Comparison of ENCODE assay signal across 13 mouse cellular contexts in genomic region chr2:170037346-170037745, GRCm38 (mm10).
DNase-seq lines count a peak whose midpoint lies in the region; ATAC-seq and TF ChIP-seq lines count a peak whose summit lies in the region.
"Had no signal": no experiment of that assay in that cellular context is flagged by ENCODE, and none has a peak within 500 bp of the region (broad histone marks: within the 10 kb centered on the region; RNA-seq: fewer than 3 reads in every experiment).

No protein-coding gene starts in this region.

- H3K27me3 ChIP-seq in E14TG2a.4 (ENCODE audit: insufficient read depth, low read length): peaks cover 3% of the 10 kb centered on the region; the same call in 1 of the 2 replicates
- no peaks in the 10 kb centered on the region for H3K27me3 ChIP-seq in hindbrain, embryonic 16.5 days (replicated peaks; ENCODE audit: control insufficient read depth, insufficient read depth, low read length)
- no peaks in the 10 kb centered on the region for H3K27me3 ChIP-seq in heart, adult 2 months (ENCODE audit: control insufficient read depth, insufficient read depth, low read length)
- H3K27me3 ChIP-seq: embryonic facial prominence, embryonic 12.5 days had no signal

- DNase-seq in layer of hippocampus, postnatal 14 days (ENCODE audit: low spot score in 2 of 2): peak; percentile 21 to 30
- DNase-seq in layer of hippocampus, adult 9-10 months (ENCODE audit: low spot score): no peak
- DNase-seq in ES-E14 (ENCODE audit: low read depth, low spot score): no peak
- no peak for DNase-seq in heart, adult 2 months
- no peak for DNase-seq in T-cell, adult 2 months (ENCODE audit: low spot score)
- DNase-seq: cerebellum, adult 18-20 months; heart, postnatal 36 days had no signal

- H3K36me3 ChIP-seq in E14TG2a.4 (ENCODE audit: insufficient read depth, low read length) (no peaks in the 10 kb centered on the region), ES-E14 (ENCODE audit: control insufficient read depth, insufficient read depth, low read length, poor library complexity, severe bottlenecking) (no peaks in the 10 kb centered on the region)
- no peaks in the 10 kb centered on the region for H3K36me3 ChIP-seq in hindbrain, embryonic 16.5 days (ENCODE audit: control insufficient read depth, insufficient read depth, low read length)
- no peaks in the 10 kb centered on the region for H3K36me3 ChIP-seq in heart, adult 2 months (ENCODE audit: control insufficient read depth, insufficient read depth, low read length)
- H3K36me3 ChIP-seq: embryonic facial prominence, embryonic 12.5 days had no signal

- H3K27ac ChIP-seq in ES-E14 (ENCODE audit: insufficient read depth, low read depth, low read length, poor library complexity, severe bottlenecking): no peak overlapping the region
- no peak overlapping the region for H3K27ac ChIP-seq in hindbrain, embryonic 16.5 days (ENCODE audit: low read depth, low read length)
- H3K27ac ChIP-seq in heart, adult 2 months: no peak overlapping the region
- H3K27ac ChIP-seq: embryonic facial prominence, embryonic 12.5 days; liver, embryonic 14.5 days; macrophage; stomach, postnatal 0 days had no signal

- H3K4me3 ChIP-seq in E14TG2a.4 (replicated peaks; ENCODE audit: low read length) (peak overlapping the region; percentile 35; the same call in 1 of the 2 replicates), ES-E14 (ENCODE audit: insufficient read depth in 1 of 2, low read depth in 1 of 2, low read length in 2 of 2, poor library complexity in 1 of 2, severe bottlenecking in 1 of 2) (no peak overlapping the region)
- no peak overlapping the region; the same call in 1 of the 2 replicates for H3K4me3 ChIP-seq in hindbrain, embryonic 16.5 days (ENCODE audit: low read length)
- H3K4me3 ChIP-seq in heart, adult 2 months: no peak overlapping the region
- H3K4me3 ChIP-seq: embryonic facial prominence, embryonic 12.5 days had no signal

- no peak for TF ChIP-seq EP300 in heart, adult 2 months (IDR thresholded peaks at IDR 0.05; ENCODE audit: insufficient read depth, low read depth, low read length)

- H3K4me2 ChIP-seq in hindbrain, embryonic 16.5 days (ENCODE audit: low read length): peak overlapping the region; percentile 38
- H3K4me2 ChIP-seq: embryonic facial prominence, embryonic 12.5 days had no signal

- intact Hi-C loops in heart, adult 2 months (cut with DNase I): no loop called here

- TF ChIP-seq POLR2A in heart, adult 2 months (IDR thresholded peaks at IDR 0.05; ENCODE audit: insufficient read depth, low read depth, low read length): no peak

- H3K9ac ChIP-seq in ES-E14 (ENCODE audit: insufficient read depth, low read depth, low read length, poor library complexity, severe bottlenecking): peak overlapping the region; percentile 20; the same call in 1 of the 2 replicates
- no peak overlapping the region for H3K9ac ChIP-seq in hindbrain, embryonic 16.5 days (ENCODE audit: low read depth, low read length)
- no peak overlapping the region for H3K9ac ChIP-seq in heart, adult 2 months (ENCODE audit: low read depth, low read length)
- H3K9ac ChIP-seq: embryonic facial prominence, embryonic 12.5 days; liver, embryonic 14.5 days had no signal

- TF ChIP-seq CTCF in E14TG2a.4 (conservative IDR thresholded peaks at IDR 0.05; ENCODE audit: low read length): no peak
- no peak for TF ChIP-seq CTCF in heart, adult 2 months (IDR thresholded peaks at IDR 0.05)

- ATAC-seq in hindbrain, embryonic 16.5 days: peak; percentile 22; the same call in 1 of the 2 replicates

- no peaks in the 10 kb centered on the region for H3K79me2 ChIP-seq in heart, adult 2 months (replicated peaks; ENCODE audit: control insufficient read depth, insufficient read depth, low read length)

- H3K4me1 ChIP-seq in E14TG2a.4 (replicated peaks; ENCODE audit: low read depth, low read length): peaks cover 58% of the 10 kb centered on the region
- peaks cover 7 to 10% of the 10 kb centered on the region in 2 experiments for H3K4me1 ChIP-seq in ES-E14 (ENCODE audit: control insufficient read depth in 2 of 2, insufficient read depth in 2 of 2, low read length in 2 of 2, poor library complexity in 1 of 2)
- H3K4me1 ChIP-seq in hindbrain, embryonic 16.5 days (ENCODE audit: control insufficient read depth, insufficient read depth, low read depth, low read length): peaks cover 9% of the 10 kb centered on the region
- peaks cover 2% of the 10 kb centered on the region for H3K4me1 ChIP-seq in heart, adult 2 months (ENCODE audit: control insufficient read depth, insufficient read depth, low read length)

- H3K9me3 ChIP-seq in E14TG2a.4 (ENCODE audit: low read length): no peaks in the 10 kb centered on the region
- no peaks in the 10 kb centered on the region for H3K9me3 ChIP-seq in ES-E14 (ENCODE audit: control insufficient read depth, insufficient read depth, low read depth, low read length)
- no peaks in the 10 kb centered on the region for H3K9me3 ChIP-seq in hindbrain, embryonic 16.5 days (ENCODE audit: control insufficient read depth, low read length)
- H3K9me3 ChIP-seq: embryonic facial prominence, embryonic 12.5 days had no signal

- 37% methylated on average over 13 of the region's 13 CpGs for WGBS in hindbrain, embryonic 16.5 days
- 82% methylated on average over 13 of the region's 13 CpGs for WGBS in heart, adult 2 months

- in situ Hi-C loops in ES-E14 (cut with MboI; ENCODE audit: low sequenced_read_pairs in 2 of 2, unreplicated experiment in 2 of 2): no loop called here

TF ChIP-seq in ES-E14, 5 proteins besides CTCF, POLR2A, EP300 and RAD21:
- TF ChIP-seq HCFC1 (IDR thresholded peaks at IDR 0.05; ENCODE audit: borderline replicate concordance, insufficient read depth, low read length) (no peak), ZNF384 (IDR thresholded peaks at IDR 0.05; ENCODE audit: low read depth, low read length) (no peak), MAFK (IDR thresholded peaks at IDR 0.05; ENCODE audit: insufficient read depth, low read depth, low read length) (no peak), CHD2 (IDR thresholded peaks at IDR 0.05; ENCODE audit: low read depth, low read length) (no peak), ZC3H11A (IDR thresholded peaks at IDR 0.05; ENCODE audit: borderline replicate concordance, low read depth, low read length) (no peak)

Comparison
In these comparisons a context has a peak if more than half of its experiments do, and no peak if none do; other contexts are left out.
1. DNase-seq: peak in layer of hippocampus, postnatal 14 days (2 of 2); none in layer of hippocampus, adult 9-10 months (single experiment), ES-E14 (single experiment), heart, adult 2 months (0 of 2) and T-cell, adult 2 months (single experiment).